Mouse (Mus musculus) heart, postnatal 14 days (tissue): ENCODE results near the gene Cdk14. TPM values are rescaled to one million over a fixed set of nuclear protein-coding genes. Genes with fewer than 3 reads are reported as not detected.

Source experiments
- DNase-seq, 2 experiments: peaks; one replicate each; pipeline ENCODE4 v3.0.0; 2021 to 2022
- intact Hi-C: fragments of 180-260 bp; cut with DNase I; formaldehyde crosslinking; loops from one replicate; pipeline ENCODE4 v1.15.1; 2025
- total RNA-seq, 2 experiments: library from RNA; stranded (reverse); gene quantifications; 2 replicates each; pipeline ENCODE4 v1.2.3; 2021

Gene Cdk14
- total RNA-seq, 2 experiments from 2014 or later = 13.4 to 14.6 TPM

GRCm38 (mm10) chr5:4877131-4877631, 542.9 kb downstream of the Cdk14 start:
- intact Hi-C loops = no loop called here
- no peak for DNase-seq

- intact Hi-C loops = no loop called here
- no peak for DNase-seq
These were observed 543.4 kb downstream of the Cdk14 start for GRCm38 (mm10) chr5:4876653-4877091.

GRCm38 (mm10) chr5:4870041-4870726, 549.9 kb downstream of the Cdk14 start:
- DNase-seq = no peak
- intact Hi-C loops = no loop called here

GRCm38 (mm10) chr5:4868563-4869120, 551.5 kb downstream of the Cdk14 start:
- intact Hi-C loops = no loop called here

GRCm38 (mm10) chr5:4867849-4868562, 552.1 kb downstream of the Cdk14 start:
- no peak for DNase-seq
- intact Hi-C loops = no loop called here

More at GRCm38 (mm10) chr5:4868563-4869120, 551.5 kb downstream of the Cdk14 start:
- DNase-seq = no peak

GRCm38 (mm10) chr5:4866945-4867344, 553.2 kb downstream of the Cdk14 start:
- DNase-seq = no peak
- intact Hi-C loops = no loop called here

- intact Hi-C loops = no loop called here
- DNase-seq = no peak
These were observed 554.0 kb downstream of the Cdk14 start for GRCm38 (mm10) chr5:4866099-4866498.

- intact Hi-C loops = no loop called here
These were observed 558.5 kb downstream of the Cdk14 start for GRCm38 (mm10) chr5:4861592-4861991.

GRCm38 (mm10) chr5:4861141-4861540, 559.0 kb downstream of the Cdk14 start:
- no peak for DNase-seq
- intact Hi-C loops = no loop called here

More at GRCm38 (mm10) chr5:4861592-4861991, 558.5 kb downstream of the Cdk14 start:
- no peak for DNase-seq

GRCm38 (mm10) chr5:4858032-4858641, 562.0 kb downstream of the Cdk14 start:
- intact Hi-C loops = no loop called here
- no peak for DNase-seq

- intact Hi-C loops = no loop called here
- no peak for DNase-seq
These were observed 566.6 kb downstream of the Cdk14 start for GRCm38 (mm10) chr5:4853503-4853902.

GRCm38 (mm10) chr5:4852711-4853320, 567.3 kb downstream of the Cdk14 start:
- intact Hi-C loops = no loop called here
- peak in 1 of 2 experiments; percentile 20 for DNase-seq

GRCm38 (mm10) chr5:4851934-4852710, 568.0 kb downstream of the Cdk14 start:
- intact Hi-C loops = no loop called here

GRCm38 (mm10) chr5:4851245-4851933, 568.7 kb downstream of the Cdk14 start:
- no peak for DNase-seq
- intact Hi-C loops = no loop called here

More at GRCm38 (mm10) chr5:4851934-4852710, 568.0 kb downstream of the Cdk14 start:
- DNase-seq = no peak

GRCm38 (mm10) chr5:4834819-4835480, 585.2 kb downstream of the Cdk14 start:
- DNase-seq = no peak

GRCm38 (mm10) chr5:4833940-4834339, 586.2 kb downstream of the Cdk14 start:
- no peak for DNase-seq
- intact Hi-C loops = no loop called here

More at GRCm38 (mm10) chr5:4834819-4835480, 585.2 kb downstream of the Cdk14 start:
- intact Hi-C loops = no loop called here

GRCm38 (mm10) chr5:4826886-4827285, 593.2 kb downstream of the Cdk14 start:
- intact Hi-C loops = no loop called here

GRCm38 (mm10) chr5:4825951-4826350, 594.2 kb downstream of the Cdk14 start:
- intact Hi-C loops = no loop called here
- DNase-seq = peak; percentile 43 to 57

More at GRCm38 (mm10) chr5:4826886-4827285, 593.2 kb downstream of the Cdk14 start:
- no peak for DNase-seq
